Mouse (Mus musculus): ENCODE data around the gene Mrps7. TPM values are rescaled to one million over a fixed set of nuclear protein-coding genes. Genes with fewer than 3 reads are reported as not detected.

The Mrps7 gene
- polyA plus RNA-seq (2012; rRNA removed), result 10.6 and 13.6 TPM in 2 replicates

GRCm38 (mm10) chr11:115603476-115604303, at the start of gene Mrps7, which contains the start of gene Gga3:
Gene Mrps7 (plus strand): TSS chr11:115603925.
Gene Gga3 (minus strand): TSS chr11:115604051.
- no peaks in the 10 kb centered on the region for H3K27me3 ChIP-seq (ENCODE audit: control insufficient read depth, insufficient read depth, low read length)
- peaks cover 23% of the 10 kb centered on the region for H3K36me3 ChIP-seq (ENCODE audit: control insufficient read depth, insufficient read depth, low read length)
- H3K4me3 ChIP-seq (ENCODE audit: extremely low read depth, insufficient read depth, insufficient read length), result peak within 1 kb of the TSS; percentile 80
- H3K27ac ChIP-seq (ENCODE audit: insufficient read depth, low read length), result peak within 1 kb of the TSS; percentile 100
- DNase-seq (ENCODE audit: low read depth in 1 of 2, low spot score in 2 of 2), result peak; percentile 88 to 92
- H3K4me1 ChIP-seq (ENCODE audit: control insufficient read depth, insufficient read depth, insufficient read length), result peaks cover 23% of the 10 kb centered on the region
- under 1% methylated on average over 84 of the region's 93 CpGs for WGBS
- peak; percentile 54 for TF ChIP-seq POLR2A (IDR thresholded peaks at IDR 0.05; ENCODE audit: low read depth, low read length)
- no peak for TF ChIP-seq CTCF (IDR thresholded peaks at IDR 0.05; ENCODE audit: extremely low read depth, insufficient read depth, insufficient read length, insufficient replicate concordance)

GRCm38 (mm10) chr11:115555717-115556116, 48.0 kb upstream of the Mrps7 start:
- no peak for DNase-seq (ENCODE audit: low read depth in 1 of 2, low spot score in 2 of 2)
- Histone ChIP-seq H3K27ac (ENCODE audit: insufficient read depth, low read length) (no peak overlapping the region), H3K4me1 (ENCODE audit: control insufficient read depth, insufficient read depth, insufficient read length) (no peaks in the 10 kb centered on the region), H3K27me3 (ENCODE audit: control insufficient read depth, insufficient read depth, low read length) (no peaks in the 10 kb centered on the region), H3K4me3 (ENCODE audit: extremely low read depth, insufficient read depth, insufficient read length) (no peak overlapping the region), H3K36me3 (ENCODE audit: control insufficient read depth, insufficient read depth, low read length) (no peaks in the 10 kb centered on the region)
- WGBS, result 88% methylated on average over 17 of the region's 17 CpGs
- no peak for TF ChIP-seq CTCF (IDR thresholded peaks at IDR 0.05; ENCODE audit: extremely low read depth, insufficient read depth, insufficient read length, insufficient replicate concordance)
- no peak for TF ChIP-seq POLR2A (IDR thresholded peaks at IDR 0.05; ENCODE audit: low read depth, low read length)

- TF ChIP-seq CTCF (IDR thresholded peaks at IDR 0.05; ENCODE audit: extremely low read depth, insufficient read depth, insufficient read length, insufficient replicate concordance) (no peak), POLR2A (IDR thresholded peaks at IDR 0.05; ENCODE audit: low read depth, low read length) (no peak)
- Histone ChIP-seq H3K36me3 (ENCODE audit: control insufficient read depth, insufficient read depth, low read length) (peaks cover 10% of the 10 kb centered on the region), H3K27me3 (ENCODE audit: control insufficient read depth, insufficient read depth, low read length) (no peaks in the 10 kb centered on the region), H3K4me3 (ENCODE audit: extremely low read depth, insufficient read depth, insufficient read length) (peak overlapping the region; percentile 57; the same call in 1 of the 2 replicates), H3K4me1 (ENCODE audit: control insufficient read depth, insufficient read depth, insufficient read length) (peaks cover 5% of the 10 kb centered on the region; the same call in 1 of the 2 replicates), H3K27ac (ENCODE audit: insufficient read depth, low read length) (no peak overlapping the region)
- no peak for DNase-seq (ENCODE audit: low read depth in 1 of 2, low spot score in 2 of 2)
- WGBS, result 46% methylated on average over 4 of the region's 4 CpGs
These were observed 40.3 kb upstream of the Mrps7 start for GRCm38 (mm10) chr11:115563406-115563805.

GRCm38 (mm10) chr11:115564064-115564809, 39.5 kb upstream of the Mrps7 start, which contains the start of gene Nup85:
Gene Nup85 (plus strand): TSS chr11:115564434.
- peak; percentile 89 to 95 for DNase-seq (ENCODE audit: low read depth in 1 of 2, low spot score in 2 of 2)
- H3K27ac ChIP-seq (ENCODE audit: insufficient read depth, low read length), result peak within 1 kb of the TSS; percentile 81
- peaks cover 14% of the 10 kb centered on the region for H3K36me3 ChIP-seq (ENCODE audit: control insufficient read depth, insufficient read depth, low read length)
- H3K4me1 ChIP-seq (ENCODE audit: control insufficient read depth, insufficient read depth, insufficient read length), result peaks cover 5% of the 10 kb centered on the region; the same call in 1 of the 2 replicates
- TF ChIP-seq POLR2A (IDR thresholded peaks at IDR 0.05; ENCODE audit: low read depth, low read length) (peak; percentile 14; the same call in 1 of the 2 replicates), CTCF (IDR thresholded peaks at IDR 0.05; ENCODE audit: extremely low read depth, insufficient read depth, insufficient read length, insufficient replicate concordance) (no peak)
- under 1% methylated on average over 42 of the region's 42 CpGs for WGBS
- peak within 1 kb of the TSS; percentile 69 for H3K4me3 ChIP-seq (ENCODE audit: extremely low read depth, insufficient read depth, insufficient read length)
- no peaks in the 10 kb centered on the region for H3K27me3 ChIP-seq (ENCODE audit: control insufficient read depth, insufficient read depth, low read length)

- no peak overlapping the region for H3K27ac ChIP-seq (ENCODE audit: insufficient read depth, low read length)
- TF ChIP-seq CTCF (IDR thresholded peaks at IDR 0.05; ENCODE audit: extremely low read depth, insufficient read depth, insufficient read length, insufficient replicate concordance) (no peak), POLR2A (IDR thresholded peaks at IDR 0.05; ENCODE audit: low read depth, low read length) (no peak)
- H3K36me3 ChIP-seq (ENCODE audit: control insufficient read depth, insufficient read depth, low read length), result peaks cover 19% of the 10 kb centered on the region
- 13% methylated on average over 7 of the region's 7 CpGs for WGBS
- H3K27me3 ChIP-seq (ENCODE audit: control insufficient read depth, insufficient read depth, low read length), result no peaks in the 10 kb centered on the region
- no peak for DNase-seq (ENCODE audit: low read depth in 1 of 2, low spot score in 2 of 2)
- H3K4me3 ChIP-seq (ENCODE audit: extremely low read depth, insufficient read depth, insufficient read length), result peak overlapping the region; percentile 69
- H3K4me1 ChIP-seq (ENCODE audit: control insufficient read depth, insufficient read depth, insufficient read length), result peaks cover 5% of the 10 kb centered on the region
These were observed 38.8 kb upstream of the Mrps7 start for GRCm38 (mm10) chr11:115564961-115565360.

GRCm38 (mm10) chr11:115579080-115579479, 24.6 kb upstream of the Mrps7 start:
- H3K4me1 ChIP-seq (ENCODE audit: control insufficient read depth, insufficient read depth, insufficient read length), result 0 out of 2 replicates have a peak, but pooled peaks cover 2% of the 10 kb centered on the region
- TF ChIP-seq CTCF (IDR thresholded peaks at IDR 0.05; ENCODE audit: extremely low read depth, insufficient read depth, insufficient read length, insufficient replicate concordance), result no peak
- TF ChIP-seq POLR2A (IDR thresholded peaks at IDR 0.05; ENCODE audit: low read depth, low read length), result no peak
- no peak overlapping the region for H3K27ac ChIP-seq (ENCODE audit: insufficient read depth, low read length)
- DNase-seq (ENCODE audit: low read depth in 1 of 2, low spot score in 2 of 2), result no peak
- H3K36me3 ChIP-seq (ENCODE audit: control insufficient read depth, insufficient read depth, low read length), result peaks cover 16% of the 10 kb centered on the region
- no peaks in the 10 kb centered on the region for H3K27me3 ChIP-seq (ENCODE audit: control insufficient read depth, insufficient read depth, low read length)
- H3K4me3 ChIP-seq (ENCODE audit: extremely low read depth, insufficient read depth, insufficient read length), result no peak overlapping the region

Data from spleen, adult 2 months (tissue).